Mouse (Mus musculus) MEL (cell line): ENCODE results near the gene Plcb3. TPM values are rescaled to one million over a fixed set of nuclear protein-coding genes. Genes with fewer than 3 reads are reported as not detected.

Experiments
- DNase-seq: peaks from one replicate; pipeline ENCODE4 v3.0.0; 2011; ENCODE audit warnings: low read depth, low spot score
- H3K27ac ChIP-seq: 2 replicates; pipeline ENCODE4 v1.5.1; 2012; ENCODE audit warnings: low read depth, mild to moderate bottlenecking, control low read depth, low read length, moderate library complexity; ENCODE audit not compliant: control insufficient read depth
- H3K27me3 ChIP-seq, 2 experiments: fragments of 150-350 bp in 1 of 2; sonication (generic) in 1 of 2; 2 replicates each; pipeline ENCODE4 v1.6.1; 2012; ENCODE audit warnings: low read length in 2 of 2, mild to moderate bottlenecking in 2 of 2, improper control_type of control experiment in 1 of 2, moderate library complexity in 1 of 2; ENCODE audit not compliant: insufficient read depth in 2 of 2, control insufficient read depth in 1 of 2
- H3K36me3 ChIP-seq, 2 experiments: 2 replicates each; pipeline ENCODE4 v1.6.1; 2012 to 2014; ENCODE audit warnings: low read length in 2 of 2, improper control_type of control experiment in 1 of 2, inconsistent platforms in 1 of 2, mild to moderate bottlenecking in 1 of 2; ENCODE audit not compliant: insufficient read depth in 2 of 2, control insufficient read depth in 1 of 2
- H3K4me1 ChIP-seq, 2 experiments: fragments of 150-350 bp in 1 of 2; sonication (generic) in 1 of 2; 2 replicates each; pipeline ENCODE4 v1.6.1; 2012; ENCODE audit warnings: low read length in 2 of 2, improper control_type of control experiment in 1 of 2, mild to moderate bottlenecking in 1 of 2; ENCODE audit not compliant: insufficient read depth in 2 of 2, control insufficient read depth in 1 of 2
- H3K4me3 ChIP-seq, 2 experiments: fragments of 150-350 bp in 1 of 2; sonication (generic) in 1 of 2; 2 replicates each; pipeline ENCODE4 v1.5.1; 2012; ENCODE audit warnings: low read depth in 2 of 2, low read length in 2 of 2, mild to moderate bottlenecking in 2 of 2, moderate library complexity in 2 of 2, control low read depth in 1 of 2, improper control_type of control experiment in 1 of 2; ENCODE audit not compliant: control insufficient read depth in 1 of 2, insufficient read depth in 1 of 2
- H3K79me2 ChIP-seq: 2 replicates; pipeline ENCODE4 v1.6.1; 2012; ENCODE audit warnings: mild to moderate bottlenecking, low read length, moderate library complexity; ENCODE audit not compliant: control insufficient read depth, poor library complexity, insufficient read depth
- H3K9ac ChIP-seq: 2 replicates; pipeline ENCODE4 v1.6.1; 2012; ENCODE audit warnings: low read depth, mild to moderate bottlenecking, control low read depth, low read length, moderate library complexity; ENCODE audit not compliant: control insufficient read depth, poor library complexity, severe bottlenecking
- H3K9me3 ChIP-seq: fragments of 150-350 bp; sonication (generic); replicated peaks from 2 replicates; pipeline ENCODE4 v1.6.1; 2012; ENCODE audit warnings: mild to moderate bottlenecking, low read length, improper control_type of control experiment, moderate library complexity; ENCODE audit not compliant: insufficient read depth
- CTCF ChIP-seq, 3 experiments: IDR thresholded peaks in 2 of 3; conservative IDR thresholded peaks in 1 of 3; 2 replicates each; pipeline ENCODE4 v1.5.1; 2011 to 2012; ENCODE audit warnings: low read length in 3 of 3, low read depth in 2 of 3, mild to moderate bottlenecking in 2 of 3, improper control_type of control experiment in 1 of 3, inconsistent platforms in 1 of 3, mixed read lengths in 1 of 3, moderate library complexity in 1 of 3; ENCODE audit not compliant: control insufficient read depth in 1 of 3, insufficient read depth in 1 of 3, poor library complexity in 1 of 3, severe bottlenecking in 1 of 3
- E2F4 ChIP-seq: IDR thresholded peaks from 2 replicates; pipeline ENCODE4 v1.6.1; 2011; ENCODE audit warnings: low read depth, low read length, improper control_type of control experiment, borderline replicate concordance
- ELF1 ChIP-seq: IDR thresholded peaks from 2 replicates; pipeline ENCODE4 v1.6.1; 2014; ENCODE audit warnings: low read depth, mild to moderate bottlenecking, inconsistent platforms, low read length, improper control_type of control experiment, moderate library complexity
- GATA1 ChIP-seq: IDR thresholded peaks from 2 replicates; pipeline ENCODE4 v1.6.1; 2011; ENCODE audit warnings: low read depth, low read length, improper control_type of control experiment
- HCFC1 ChIP-seq: IDR thresholded peaks from 2 replicates; pipeline ENCODE4 v1.6.1; 2012; ENCODE audit warnings: low read depth, mild to moderate bottlenecking, inconsistent platforms, low read length, improper control_type of control experiment, moderate library complexity
- KAT2A ChIP-seq: conservative IDR thresholded peaks from 2 replicates; pipeline ENCODE4 v1.6.1; 2012; ENCODE audit warnings: low read depth, low read length, improper control_type of control experiment, inconsistent platforms
- MAFK ChIP-seq: IDR thresholded peaks from 2 replicates; pipeline ENCODE4 v1.6.1; 2011; ENCODE audit warnings: low read depth, mild to moderate bottlenecking, low read length, improper control_type of control experiment, borderline replicate concordance
- MAX ChIP-seq: IDR thresholded peaks from 2 replicates; pipeline ENCODE4 v1.6.1; 2011; ENCODE audit warnings: low read length, improper control_type of control experiment
- NELFE ChIP-seq: IDR thresholded peaks from 2 replicates; pipeline ENCODE4 v1.6.1; 2011; ENCODE audit warnings: low read depth, low read length, improper control_type of control experiment
- NRF1 ChIP-seq: IDR thresholded peaks from 2 replicates; pipeline ENCODE4 v1.6.1; 2014; ENCODE audit warnings: low read depth, mild to moderate bottlenecking, inconsistent platforms, low read length, improper control_type of control experiment, moderate library complexity; ENCODE audit not compliant: poor library complexity, insufficient read depth, severe bottlenecking
- RAD21 ChIP-seq: IDR thresholded peaks from 2 replicates; pipeline ENCODE4 v1.6.1; 2011; ENCODE audit warnings: mild to moderate bottlenecking, low read depth, low read length, improper control_type of control experiment
- SIN3A ChIP-seq: IDR thresholded peaks from 2 replicates; pipeline ENCODE4 v1.6.1; 2012; ENCODE audit warnings: low read length, improper control_type of control experiment, inconsistent platforms
- SMC3 ChIP-seq: IDR thresholded peaks from 2 replicates; pipeline ENCODE4 v1.6.1; 2011; ENCODE audit warnings: low read depth, low read length, improper control_type of control experiment
- TBP ChIP-seq: IDR thresholded peaks from 2 replicates; pipeline ENCODE4 v1.8.0; 2011; ENCODE audit warnings: low read depth, low read length, improper control_type of control experiment
- TCF12 ChIP-seq: IDR thresholded peaks from 2 replicates; pipeline ENCODE4 v1.6.1; 2014; ENCODE audit warnings: low read depth, mild to moderate bottlenecking, inconsistent platforms, low read length, improper control_type of control experiment, moderate library complexity
- UBTF ChIP-seq: IDR thresholded peaks from 2 replicates; pipeline ENCODE4 v1.6.1; 2012; ENCODE audit warnings: low read depth, mild to moderate bottlenecking, inconsistent platforms, low read length, improper control_type of control experiment, moderate library complexity, borderline replicate concordance; ENCODE audit not compliant: insufficient read depth
- USF1 ChIP-seq: IDR thresholded peaks from 2 replicates; pipeline ENCODE4 v1.6.1; 2014; ENCODE audit warnings: low read depth, mild to moderate bottlenecking, inconsistent platforms, low read length, improper control_type of control experiment, moderate library complexity
- USF2 ChIP-seq, 2 experiments: IDR thresholded peaks; 2 replicates each; pipeline ENCODE4 v1.6.1; 2011 to 2012; ENCODE audit warnings: improper control_type of control experiment in 2 of 2, low read length in 2 of 2, borderline replicate concordance in 1 of 2, inconsistent platforms in 1 of 2, low read depth in 1 of 2, mild to moderate bottlenecking in 1 of 2; ENCODE audit not compliant: insufficient read depth in 1 of 2
- ZC3H11A ChIP-seq: IDR thresholded peaks from 2 replicates; pipeline ENCODE4 v1.6.1; 2012; ENCODE audit warnings: low read depth, mild to moderate bottlenecking, inconsistent platforms, low read length, improper control_type of control experiment
- ZKSCAN1 ChIP-seq: IDR thresholded peaks from 2 replicates; pipeline ENCODE4 v1.6.1; 2012; ENCODE audit warnings: low read depth, mild to moderate bottlenecking, inconsistent platforms, low read length, improper control_type of control experiment, moderate library complexity
- ZNF384 ChIP-seq: IDR thresholded peaks from 2 replicates; pipeline ENCODE4 v1.6.1; 2012; ENCODE audit warnings: low read depth, mild to moderate bottlenecking, inconsistent platforms, low read length, improper control_type of control experiment
- polyA plus RNA-seq, 2 experiments: library from polyadenylated mRNA; stranded (reverse) in 1 of 2; unstranded in 1 of 2; fragments of >175 nt in 1 of 2; fragments of >200 nt in 1 of 2; gene quantifications; 2 replicates each; pipeline versions ENCODE4 v1.2.1 to v1.2.4; 2012; ENCODE audit warnings: low replicate concordance in 2 of 2, low read depth in 1 of 2; ENCODE audit not compliant: insufficient read length in 2 of 2, insufficient read depth in 1 of 2, missing spikeins in 1 of 2
- total RNA-seq: library from RNA; depleted of rRNA; stranded (reverse); fragments of 300-350 nt; gene quantifications from 2 replicates; pipeline ENCODE4 v1.2.3, GENCODE M21; 2012

Plcb3 gene
- total and polyA plus RNA-seq, 3 experiments: 12.6 to 30.8 TPM; not detected in 1

DNA sequence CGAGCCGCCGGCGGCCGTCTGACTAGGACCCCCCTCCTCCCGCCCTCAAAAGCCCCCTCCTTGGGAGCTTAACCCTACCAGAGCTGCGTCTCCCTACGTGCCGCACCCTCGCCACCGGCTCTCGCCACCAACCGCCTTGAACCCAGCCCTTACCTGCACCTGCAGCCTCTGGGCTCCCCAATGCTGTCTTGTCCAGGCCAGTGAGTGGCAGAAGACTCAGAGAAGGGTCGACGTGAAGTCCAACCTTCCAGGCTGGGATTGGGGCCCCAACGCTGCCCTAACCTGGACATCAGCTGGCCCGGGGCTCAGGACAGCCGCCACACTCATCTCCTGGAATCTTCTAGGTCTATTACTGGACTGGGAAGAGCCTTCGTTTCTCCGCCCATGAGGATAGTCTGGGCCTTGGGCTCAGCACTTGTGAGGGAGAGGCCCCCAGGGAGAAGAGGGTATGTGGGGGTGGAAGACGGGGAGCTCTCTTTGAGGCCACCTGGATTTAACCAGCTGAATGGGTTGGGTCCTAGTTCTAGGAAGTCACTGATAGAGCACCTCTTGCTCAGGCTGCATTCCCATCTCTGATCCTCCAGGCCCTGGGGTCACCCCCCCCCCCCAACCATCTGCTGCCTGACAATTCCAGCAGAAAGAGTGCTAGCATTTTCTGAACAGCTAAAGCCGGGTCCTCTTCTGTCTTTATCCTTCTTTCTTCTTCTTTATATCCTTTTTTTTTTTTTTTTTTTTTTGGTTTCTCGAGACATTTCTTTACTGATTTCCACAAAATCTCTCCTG lies 41.9 kb downstream of the Plcb3 start, which contains the start of gene Kcnk4:
Kcnk4 (minus strand) TSS at position 321 of the 783 bp plus-strand sequence.
- no peaks in the 10 kb centered on the region for H3K9me3 ChIP-seq
- H3K36me3 ChIP-seq: no peaks in the 10 kb centered on the region
- no peak within 1 kb of the TSS for H3K4me3 ChIP-seq
- no peak within 1 kb of the TSS for H3K27ac ChIP-seq
- H3K79me2 ChIP-seq: no peaks in the 10 kb centered on the region
- no peaks in the 10 kb centered on the region for H3K4me1 ChIP-seq
- no peak for TF ChIP-seq ZC3H11A
- no peaks in the 10 kb centered on the region for H3K27me3 ChIP-seq
- H3K9ac ChIP-seq: no peak within 1 kb of the TSS
- DNase-seq: no peak

DNA sequence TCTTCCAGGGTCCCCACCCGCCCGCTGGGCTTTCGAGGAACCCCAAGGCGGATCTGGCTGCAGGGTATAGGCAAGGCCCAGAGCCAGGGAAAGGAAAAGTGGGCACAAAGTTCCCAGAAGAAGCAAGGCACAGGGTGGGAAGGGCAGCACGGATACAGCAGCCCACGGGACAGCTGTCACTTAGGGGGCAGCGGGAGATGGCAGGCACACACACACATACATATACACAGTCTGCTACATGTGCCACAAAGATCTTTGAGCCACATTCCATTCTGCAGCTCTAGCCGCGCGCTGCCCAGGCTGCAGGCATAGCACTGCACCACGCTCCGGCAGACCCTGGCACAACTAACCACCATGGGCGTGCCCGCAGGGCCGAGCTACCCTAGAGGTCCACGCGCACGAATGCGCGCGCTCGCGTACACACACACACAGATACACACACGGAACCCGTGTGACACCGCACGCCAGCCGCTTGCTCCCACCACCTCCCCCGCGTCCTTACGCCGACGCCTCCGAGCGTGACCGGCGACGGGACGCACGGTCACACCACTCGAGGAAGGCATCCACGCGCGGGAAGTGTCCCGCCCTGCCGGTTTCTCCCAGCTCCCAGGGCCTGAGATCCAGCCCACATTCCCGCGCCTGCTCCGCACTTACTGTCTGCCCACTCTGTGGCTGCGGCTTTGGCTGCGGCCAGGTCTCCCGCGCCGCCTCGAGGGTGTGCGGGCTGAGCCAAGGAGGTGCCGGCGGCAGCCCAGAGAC lies 42.7 kb downstream of the Plcb3 start:
- no peaks in the 10 kb centered on the region for H3K4me1 ChIP-seq
- no peaks in the 10 kb centered on the region for H3K79me2 ChIP-seq
- H3K27ac ChIP-seq: no peak overlapping the region
- H3K9me3 ChIP-seq: no peaks in the 10 kb centered on the region
- DNase-seq: no peak
- TF ChIP-seq TBP: no peak
- no peak for TF ChIP-seq ZKSCAN1
- TF ChIP-seq, all 39 proteins: peak for 0
- Histone ChIP-seq H3K9ac (no peak overlapping the region), H3K27me3 (no peaks in the 10 kb centered on the region), H3K4me3 (no peak overlapping the region), H3K36me3 (no peaks in the 10 kb centered on the region)

- Histone ChIP-seq H3K27me3 (no peaks in the 10 kb centered on the region), H3K36me3 (no peaks in the 10 kb centered on the region), H3K9ac (no peak overlapping the region), H3K4me3 (no peak overlapping the region), H3K4me1 (no peaks in the 10 kb centered on the region)
- no peak for DNase-seq
- TF ChIP-seq NRF1: no peak
- TF ChIP-seq ZNF384: no peak
- TF ChIP-seq KAT2A: no peak
- TF ChIP-seq CTCF (IDR thresholded peaks at IDR 0.05 in 2 of 3, conservative IDR thresholded peaks at IDR 0.05 in 1 of 3; ENCODE audit: control insufficient read depth in 1 of 3, insufficient read depth in 1 of 3, low read depth in 2 of 3, low read length in 3 of 3, poor library complexity in 1 of 3, severe bottlenecking in 1 of 3): no peak
- TF ChIP-seq TCF12: no peak
- no peak for TF ChIP-seq E2F4
- no peak for TF ChIP-seq NELFE
- no peak for TF ChIP-seq UBTF
- TF ChIP-seq USF2 (IDR thresholded peaks at IDR 0.05; ENCODE audit: borderline replicate concordance in 1 of 2, insufficient read depth in 1 of 2, low read depth in 1 of 2, low read length in 2 of 2): no peak
- no peak for TF ChIP-seq MAX
- TF ChIP-seq RAD21: no peak
- TF ChIP-seq SIN3A: no peak
- no peak for TF ChIP-seq USF1
- no peak for TF ChIP-seq GATA1
- no peak for TF ChIP-seq MAFK
- TF ChIP-seq SMC3: no peak
- TF ChIP-seq ZKSCAN1: no peak
- TF ChIP-seq HCFC1: no peak
- TF ChIP-seq ELF1: no peak
- TF ChIP-seq, all 39 proteins: peak for 0
- Histone ChIP-seq H3K79me2 (no peaks in the 10 kb centered on the region), H3K27ac (no peak overlapping the region), H3K9me3 (no peaks in the 10 kb centered on the region)
These were observed 43.2 kb downstream of the Plcb3 start for GRCm38 (mm10) chr19:6933102-6933435.
